Mouse (Mus musculus): Measurements from ENCODE around the gene Clec16a. TPM values are rescaled to one million over a fixed set of nuclear protein-coding genes. Genes with fewer than 3 reads are reported as not detected.

Gene Clec16a
- polyA plus RNA-seq, 1 experiment from 2014 or later = 32.5 TPM

DNA sequence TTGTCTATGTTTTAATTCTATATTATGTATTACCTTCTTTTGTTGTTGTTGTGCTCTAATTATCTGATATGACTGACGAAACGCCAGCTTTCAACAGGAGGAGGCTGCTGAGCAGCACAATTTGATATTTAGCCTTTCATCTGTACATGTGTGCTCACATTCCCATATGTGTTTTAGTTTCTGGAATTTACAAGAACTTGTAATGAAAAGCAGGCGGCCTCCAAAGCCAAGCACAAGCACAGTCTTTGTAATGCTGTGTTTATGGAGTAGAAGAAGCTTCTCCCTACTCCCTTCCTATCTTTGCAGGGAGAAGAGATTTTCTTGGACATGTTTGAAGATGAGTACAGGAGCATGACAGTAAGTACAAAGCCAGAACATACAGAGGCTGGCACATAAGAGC is 89.8 kb downstream of the Clec16a start:
- ATAC-seq (ENCODE audit: insufficient number of reproducible peaks, insufficient read depth, low FRiP score, low read depth) = no peak
- H3K36me3 ChIP-seq (ENCODE audit: control insufficient read depth, insufficient read depth, low read length) = peaks cover 21% of the 10 kb centered on the region; the same call in 1 of the 2 replicates
- no peak overlapping the region for H3K9ac ChIP-seq (ENCODE audit: low read length)
- H3K9me3 ChIP-seq (ENCODE audit: control insufficient read depth, low read length) = no peaks in the 10 kb centered on the region
- peaks cover 22 to 29% of the 10 kb centered on the region in 2 experiments for H3K4me1 ChIP-seq (ENCODE audit: control insufficient read depth in 2 of 2, insufficient read depth in 2 of 2, low read length in 2 of 2)
- H3K4me3 ChIP-seq (ENCODE audit: control insufficient read depth in 1 of 2, insufficient read depth in 1 of 2, low read depth in 1 of 2, low read length in 2 of 2) = no peak overlapping the region
- no peak overlapping the region for H3K4me2 ChIP-seq (ENCODE audit: low read length)
- 94% methylated on average over 3 of the region's 3 CpGs for WGBS
- no peaks in the 10 kb centered on the region for H3K27me3 ChIP-seq (ENCODE audit: control insufficient read depth, insufficient read depth, low read length)
- no peak overlapping the region for H3K27ac ChIP-seq (replicated peaks in 1 of 2; ENCODE audit: control insufficient read depth in 1 of 2, insufficient read depth in 1 of 2, low read depth in 2 of 2, low read length in 2 of 2)

DNA sequence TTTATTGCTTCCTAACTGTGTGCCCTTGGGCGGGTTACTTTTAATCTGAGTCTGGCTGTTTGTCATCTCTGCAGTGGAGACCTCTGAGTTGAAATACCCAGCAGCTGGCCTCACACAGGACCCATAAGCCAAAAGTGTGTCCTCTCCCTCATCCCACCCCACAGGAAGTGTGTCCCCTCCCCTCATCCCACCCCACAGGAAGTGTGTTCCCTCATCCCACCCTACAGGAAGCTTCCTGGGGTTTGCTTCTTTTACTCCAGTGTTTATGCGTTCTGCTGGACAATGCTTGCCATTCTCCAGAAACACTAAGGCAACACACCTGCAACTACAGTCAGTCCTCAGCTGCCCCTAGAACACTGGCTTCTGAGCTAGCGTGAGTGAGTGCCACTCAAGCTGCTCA is 92.8 kb downstream of the Clec16a start:
- H3K4me2 ChIP-seq (ENCODE audit: low read length) = no peak overlapping the region
- WGBS = 72% methylated on average over 3 of the region's 3 CpGs
- ATAC-seq (ENCODE audit: insufficient number of reproducible peaks, insufficient read depth, low FRiP score, low read depth) = no peak
- no peaks in the 10 kb centered on the region for H3K27me3 ChIP-seq (ENCODE audit: control insufficient read depth, insufficient read depth, low read length)
- H3K4me3 ChIP-seq (ENCODE audit: control insufficient read depth in 1 of 2, insufficient read depth in 1 of 2, low read depth in 1 of 2, low read length in 2 of 2) = no peak overlapping the region
- no peaks in the 10 kb centered on the region for H3K9me3 ChIP-seq (ENCODE audit: control insufficient read depth, low read length)
- peak overlapping the region in 1 of 2 experiments; percentile 19; a peak in 1 of 4 replicates for H3K27ac ChIP-seq (replicated peaks in 1 of 2; ENCODE audit: control insufficient read depth in 1 of 2, insufficient read depth in 1 of 2, low read depth in 2 of 2, low read length in 2 of 2)
- H3K4me1 ChIP-seq (ENCODE audit: control insufficient read depth in 2 of 2, insufficient read depth in 2 of 2, low read length in 2 of 2) = peaks cover 25 to 37% of the 10 kb centered on the region in 2 experiments
- H3K36me3 ChIP-seq (ENCODE audit: control insufficient read depth, insufficient read depth, low read length) = peaks cover 11% of the 10 kb centered on the region; the same call in 1 of the 2 replicates
- H3K9ac ChIP-seq (ENCODE audit: low read length) = no peak overlapping the region

DNA sequence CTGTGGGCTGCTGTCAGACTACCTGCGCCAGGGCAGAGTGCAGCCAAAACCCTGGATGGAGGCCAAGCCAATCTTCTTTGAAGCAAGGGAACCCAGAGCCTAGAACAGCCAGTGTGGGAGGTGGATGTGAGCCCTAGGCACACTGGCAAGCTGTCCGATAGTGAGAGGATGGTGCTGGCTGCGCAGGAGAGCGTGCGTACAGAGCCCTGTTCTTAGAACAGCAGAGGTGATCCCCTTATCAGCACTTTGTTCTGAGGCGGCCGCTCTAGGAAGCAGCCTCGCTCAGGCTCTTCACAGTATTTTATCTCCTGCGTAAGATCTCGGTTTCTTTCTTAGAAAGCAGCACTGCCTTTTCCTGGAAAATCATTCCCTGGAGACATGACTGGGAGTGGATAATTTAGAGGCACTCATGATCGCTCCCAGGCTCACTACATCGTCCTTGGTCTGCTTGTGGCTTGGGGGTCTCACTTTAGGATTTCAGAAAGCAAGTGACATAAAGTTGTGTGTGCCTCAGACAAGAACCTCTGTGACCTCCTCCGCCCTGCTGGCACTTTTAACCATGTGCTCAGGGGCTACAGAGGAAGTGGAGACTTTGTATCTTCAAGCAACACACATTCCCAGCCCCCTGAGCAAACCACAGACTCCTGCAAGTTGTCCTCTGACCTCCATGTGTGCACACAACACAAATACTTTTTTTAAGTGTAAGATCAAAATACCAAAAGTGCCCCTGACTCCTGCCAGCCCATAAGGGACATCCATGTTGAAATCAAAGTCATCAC is 94.2 kb downstream of the Clec16a start:
- H3K9me3 ChIP-seq (ENCODE audit: control insufficient read depth, low read length) = no peaks in the 10 kb centered on the region
- no peak overlapping the region for H3K27ac ChIP-seq (replicated peaks in 1 of 2; ENCODE audit: control insufficient read depth in 1 of 2, insufficient read depth in 1 of 2, low read depth in 2 of 2, low read length in 2 of 2)
- no peaks in the 10 kb centered on the region for H3K27me3 ChIP-seq (ENCODE audit: control insufficient read depth, insufficient read depth, low read length)
- ATAC-seq (ENCODE audit: insufficient number of reproducible peaks, insufficient read depth, low FRiP score, low read depth) = peak; percentile 37
- peaks cover 25 to 47% of the 10 kb centered on the region in 2 experiments for H3K4me1 ChIP-seq (ENCODE audit: control insufficient read depth in 2 of 2, insufficient read depth in 2 of 2, low read length in 2 of 2)
- peaks cover 5% of the 10 kb centered on the region; the same call in 1 of the 2 replicates for H3K36me3 ChIP-seq (ENCODE audit: control insufficient read depth, insufficient read depth, low read length)
- 28% methylated on average over 13 of the region's 13 CpGs for WGBS
- H3K4me2 ChIP-seq (ENCODE audit: low read length) = no peak overlapping the region
- H3K4me3 ChIP-seq (ENCODE audit: control insufficient read depth in 1 of 2, insufficient read depth in 1 of 2, low read depth in 1 of 2, low read length in 2 of 2) = no peak overlapping the region
- 0 out of 2 replicates have a peak overlapping the region, but pooled peaks have one; percentile 9 for H3K9ac ChIP-seq (ENCODE audit: low read length)

DNA sequence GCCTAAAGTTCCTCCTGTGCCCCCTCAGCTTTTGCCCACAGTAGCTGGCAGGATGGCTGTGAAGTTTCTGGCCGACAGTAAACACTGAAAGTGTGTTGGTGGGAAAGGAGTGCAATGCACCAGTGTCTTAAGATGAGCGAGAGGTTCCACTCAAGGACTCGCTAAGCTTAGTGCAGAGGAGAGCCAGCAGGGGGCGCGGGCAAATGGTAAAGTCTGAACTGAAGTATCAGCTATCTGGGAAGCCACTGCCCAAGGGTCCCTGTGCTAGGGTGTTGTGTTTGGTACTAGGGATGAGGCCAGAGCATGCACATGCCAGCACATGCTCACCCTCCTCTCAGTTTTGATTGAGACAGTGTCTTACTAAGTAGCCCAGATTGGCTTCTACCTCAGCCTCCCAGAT is 94.9 kb downstream of the Clec16a start:
- H3K4me1 ChIP-seq (ENCODE audit: control insufficient read depth in 2 of 2, insufficient read depth in 2 of 2, low read length in 2 of 2) = peaks cover 25 to 47% of the 10 kb centered on the region in 2 experiments
- H3K4me2 ChIP-seq (ENCODE audit: low read length) = no peak overlapping the region
- peaks cover 3% of the 10 kb centered on the region; the same call in 1 of the 2 replicates for H3K36me3 ChIP-seq (ENCODE audit: control insufficient read depth, insufficient read depth, low read length)
- no peaks in the 10 kb centered on the region for H3K9me3 ChIP-seq (ENCODE audit: control insufficient read depth, low read length)
- ATAC-seq (ENCODE audit: insufficient number of reproducible peaks, insufficient read depth, low FRiP score, low read depth) = peak; percentile 40; the same call in 1 of the 2 replicates
- H3K9ac ChIP-seq (ENCODE audit: low read length) = no peak overlapping the region
- no peak overlapping the region for H3K4me3 ChIP-seq (ENCODE audit: control insufficient read depth in 1 of 2, insufficient read depth in 1 of 2, low read depth in 1 of 2, low read length in 2 of 2)
- no peaks in the 10 kb centered on the region for H3K27me3 ChIP-seq (ENCODE audit: control insufficient read depth, insufficient read depth, low read length)
- 6% methylated on average over 5 of the region's 5 CpGs for WGBS
- H3K27ac ChIP-seq (replicated peaks in 1 of 2; ENCODE audit: control insufficient read depth in 1 of 2, insufficient read depth in 1 of 2, low read depth in 2 of 2, low read length in 2 of 2) = no peak overlapping the region

DNA sequence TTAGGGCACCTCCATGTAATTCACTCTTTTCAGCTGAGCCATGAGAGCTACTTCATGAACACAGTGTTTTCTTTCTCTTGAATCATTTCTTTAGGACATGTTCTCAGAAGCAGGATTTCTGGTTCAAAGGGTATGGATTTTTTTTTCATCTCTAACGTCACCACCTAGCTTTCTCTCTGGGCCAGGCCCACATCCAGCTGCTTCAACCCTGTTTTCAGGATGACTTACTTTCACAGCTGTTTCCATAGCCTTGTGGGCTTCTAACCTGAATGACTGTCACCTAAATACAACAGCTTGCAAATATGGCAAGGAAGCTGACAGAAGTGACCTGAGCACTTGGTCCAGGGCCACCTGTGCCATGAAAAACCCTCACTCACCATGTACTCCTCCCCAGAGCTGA is 96.0 kb downstream of the Clec16a start:
- Histone ChIP-seq H3K9me3 (ENCODE audit: control insufficient read depth, low read length) (no peaks in the 10 kb centered on the region), H3K4me2 (ENCODE audit: low read length) (no peak overlapping the region), H3K9ac (ENCODE audit: low read length) (no peak overlapping the region), H3K27me3 (ENCODE audit: control insufficient read depth, insufficient read depth, low read length) (no peaks in the 10 kb centered on the region), H3K4me1 (ENCODE audit: control insufficient read depth in 2 of 2, insufficient read depth in 2 of 2, low read length in 2 of 2) (peaks cover 25 to 47% of the 10 kb centered on the region in 2 experiments), H3K27ac (replicated peaks in 1 of 2; ENCODE audit: control insufficient read depth in 1 of 2, insufficient read depth in 1 of 2, low read depth in 2 of 2, low read length in 2 of 2) (no peak overlapping the region), H3K4me3 (ENCODE audit: control insufficient read depth in 1 of 2, insufficient read depth in 1 of 2, low read depth in 1 of 2, low read length in 2 of 2) (no peak overlapping the region), H3K36me3 (ENCODE audit: control insufficient read depth, insufficient read depth, low read length) (no peaks in the 10 kb centered on the region)
- 81% methylated on average over 1 of the region's 1 CpGs for WGBS
- no peak for ATAC-seq (ENCODE audit: insufficient number of reproducible peaks, insufficient read depth, low FRiP score, low read depth)

DNA sequence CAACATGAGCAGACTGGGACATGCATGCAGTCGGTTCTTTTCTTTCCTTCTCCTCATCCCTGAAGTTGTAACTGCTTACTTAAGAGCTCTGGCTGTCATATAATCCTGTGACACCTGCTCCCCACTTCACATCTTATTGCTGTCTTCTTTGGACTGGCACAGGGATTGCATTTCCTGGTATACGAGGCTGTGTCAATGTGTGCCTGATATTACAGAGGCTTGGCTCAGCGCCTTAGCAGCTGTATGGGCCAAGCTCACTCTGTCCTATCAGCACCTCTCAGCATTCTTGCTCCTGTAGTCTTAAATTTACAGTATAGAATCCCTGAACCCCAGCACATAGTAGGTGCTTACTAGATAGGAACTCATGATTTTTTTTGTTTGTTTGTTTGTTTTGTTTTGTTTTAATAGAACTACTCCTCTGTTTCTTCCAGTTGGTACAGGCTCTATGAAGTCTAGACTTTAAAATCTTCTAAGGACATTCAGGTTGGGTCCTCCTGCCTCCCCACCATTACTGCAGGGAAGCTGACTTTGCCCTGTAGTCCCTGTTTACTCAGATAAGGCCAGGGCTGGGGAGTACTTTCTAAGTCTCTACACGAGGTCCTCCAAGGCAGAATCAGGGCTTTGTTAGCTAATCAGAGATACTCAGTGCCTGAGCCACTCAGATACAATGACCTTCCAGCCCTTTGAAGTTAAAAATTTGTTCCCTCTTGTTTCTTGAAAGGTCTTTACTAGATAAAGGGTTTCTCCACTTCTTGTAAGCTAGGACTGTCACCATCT is 97.9 kb downstream of the Clec16a start:
- no peak for ATAC-seq (ENCODE audit: insufficient number of reproducible peaks, insufficient read depth, low FRiP score, low read depth)
- Histone ChIP-seq H3K36me3 (ENCODE audit: control insufficient read depth, insufficient read depth, low read length) (no peaks in the 10 kb centered on the region), H3K4me1 (ENCODE audit: control insufficient read depth in 2 of 2, insufficient read depth in 2 of 2, low read length in 2 of 2) (peaks cover 19 to 36% of the 10 kb centered on the region in 2 experiments), H3K9me3 (ENCODE audit: control insufficient read depth, low read length) (no peaks in the 10 kb centered on the region), H3K4me3 (ENCODE audit: control insufficient read depth in 1 of 2, insufficient read depth in 1 of 2, low read depth in 1 of 2, low read length in 2 of 2) (no peak overlapping the region), H3K9ac (ENCODE audit: low read length) (no peak overlapping the region), H3K27me3 (ENCODE audit: control insufficient read depth, insufficient read depth, low read length) (no peaks in the 10 kb centered on the region), H3K4me2 (ENCODE audit: low read length) (no peak overlapping the region), H3K27ac (replicated peaks in 1 of 2; ENCODE audit: control insufficient read depth in 1 of 2, insufficient read depth in 1 of 2, low read depth in 2 of 2, low read length in 2 of 2) (no peak overlapping the region)
- 23% methylated on average over 4 of the region's 4 CpGs for WGBS

DNA sequence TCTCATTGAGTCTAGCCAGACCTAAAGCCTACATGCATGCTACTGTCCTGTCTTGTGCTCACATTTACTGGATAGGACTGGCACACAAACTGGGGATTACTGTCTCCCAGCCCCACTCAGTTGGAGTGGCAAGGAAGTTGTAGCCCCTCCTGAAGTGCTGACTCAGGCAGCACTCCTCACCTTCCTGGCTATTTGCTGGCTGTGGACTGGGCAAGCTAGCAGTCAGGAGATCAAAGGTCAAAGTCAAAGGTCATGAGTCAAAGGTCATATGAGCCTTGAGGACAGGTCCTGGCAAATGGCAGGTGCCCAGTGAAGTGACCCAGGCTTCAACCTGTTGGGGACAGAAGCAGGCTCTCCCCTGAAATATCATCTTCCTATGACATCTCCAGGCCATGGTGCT is 99.1 kb downstream of the Clec16a start:
- no peaks in the 10 kb centered on the region for H3K27me3 ChIP-seq (ENCODE audit: control insufficient read depth, insufficient read depth, low read length)
- no peaks in the 10 kb centered on the region for H3K9me3 ChIP-seq (ENCODE audit: control insufficient read depth, low read length)
- H3K27ac ChIP-seq (replicated peaks in 1 of 2; ENCODE audit: control insufficient read depth in 1 of 2, insufficient read depth in 1 of 2, low read depth in 2 of 2, low read length in 2 of 2) = no peak overlapping the region
- H3K36me3 ChIP-seq (ENCODE audit: control insufficient read depth, insufficient read depth, low read length) = no peaks in the 10 kb centered on the region
- no peak overlapping the region for H3K4me2 ChIP-seq (ENCODE audit: low read length)
- ATAC-seq (ENCODE audit: insufficient number of reproducible peaks, insufficient read depth, low FRiP score, low read depth) = no peak
- no peak overlapping the region for H3K9ac ChIP-seq (ENCODE audit: low read length)
- H3K4me3 ChIP-seq (ENCODE audit: control insufficient read depth in 1 of 2, insufficient read depth in 1 of 2, low read depth in 1 of 2, low read length in 2 of 2) = no peak overlapping the region
- peaks cover 8 to 27% of the 10 kb centered on the region in 2 experiments for H3K4me1 ChIP-seq (ENCODE audit: control insufficient read depth in 2 of 2, insufficient read depth in 2 of 2, low read length in 2 of 2)
